Mouse (Mus musculus): ENCODE data around the gene Chgb. TPM values are rescaled to one million over a fixed set of nuclear protein-coding genes. Genes with fewer than 3 reads are reported as not detected.
A peak's percentile ranks its signal among the peaks of the same experiment; 100 is the strongest.

Chgb gene
- total and polyA plus RNA-seq, 2 experiments: 0.02 TPM; not detected in 1

GRCm38 (mm10) chr2:132802976-132803375 lies 21.9 kb downstream of the Chgb start:
- Histone ChIP-seq H3K9ac (ENCODE audit: low read depth, low read length) (no peak overlapping the region), H3K79me2 (ENCODE audit: control insufficient read depth, insufficient read depth, low read length) (no peaks in the 10 kb centered on the region), H3K27me3 (ENCODE audit: control insufficient read depth, insufficient read depth, low read length) (no peaks in the 10 kb centered on the region), H3K36me3 (ENCODE audit: control insufficient read depth, insufficient read depth, low read length) (peaks cover 37% of the 10 kb centered on the region), H3K4me1 (ENCODE audit: control insufficient read depth, insufficient read depth, low read length) (no peaks in the 10 kb centered on the region), H3K27ac (replicated peaks; ENCODE audit: insufficient read depth, low read depth, low read length) (no peak overlapping the region), H3K4me3 (ENCODE audit: insufficient read depth, low read depth, low read length) (no peak overlapping the region)
- no peak for DNase-seq (ENCODE audit: extremely low read depth, low read depth, low spot score)
- no peak for TF ChIP-seq CTCF (IDR thresholded peaks at IDR 0.05; ENCODE audit: low read depth, low read length)
- TF ChIP-seq POLR2A (IDR thresholded peaks at IDR 0.05; ENCODE audit: extremely low read depth, insufficient read depth, low read length): no peak
- WGBS: 95% methylated on average over 2 of the region's 2 CpGs

DNA sequence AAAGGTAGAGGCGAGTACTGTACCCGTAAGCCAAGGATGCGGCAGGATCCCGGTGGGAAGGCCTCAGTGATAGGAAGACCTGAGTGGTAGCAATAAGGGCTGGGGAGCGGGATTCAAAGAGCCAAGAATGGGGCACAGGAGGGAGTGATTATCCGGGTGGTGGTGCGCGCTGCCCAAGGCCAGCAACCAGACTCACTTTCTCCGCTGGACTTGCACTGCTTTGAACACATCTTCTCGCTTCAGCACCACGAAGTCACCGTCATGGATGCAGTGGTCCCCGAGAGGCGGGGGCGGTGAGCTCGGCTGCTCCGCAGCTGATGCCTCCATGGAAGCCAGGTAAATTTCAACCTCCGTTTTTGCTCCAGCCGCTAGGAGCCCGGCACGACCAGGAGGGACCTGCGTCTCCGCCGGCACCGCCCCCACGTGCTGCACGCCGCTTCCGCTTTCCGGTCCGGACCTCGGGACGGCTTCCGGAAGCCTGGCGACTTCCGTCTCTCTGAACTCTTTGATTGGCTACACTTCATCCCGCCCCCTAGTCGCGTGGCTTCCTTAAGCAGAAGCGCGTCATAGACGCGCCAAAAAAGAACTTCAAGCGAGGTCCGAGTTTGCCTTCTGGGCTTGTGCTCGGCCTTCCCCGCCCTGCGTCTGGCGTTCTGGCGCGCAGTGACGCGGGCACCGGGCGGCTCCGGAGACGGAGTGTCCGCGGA lies 34.7 kb downstream of the Chgb start, which contains the start of the genes Trmt6 and Mcm8:
Gene Trmt6, minus strand, starts transcription at position 448 of the 707 bp plus-strand sequence.
Gene Mcm8, plus strand, starts transcription at position 534 of the 707 bp plus-strand sequence.
- H3K4me3 ChIP-seq (ENCODE audit: insufficient read depth, low read depth, low read length): peak within 1 kb of the TSS; percentile 88
- WGBS: under 1% methylated on average over 59 of the region's 59 CpGs
- TF ChIP-seq CTCF (IDR thresholded peaks at IDR 0.05; ENCODE audit: low read depth, low read length) (peak; percentile 39; the same call in 1 of the 2 replicates), POLR2A (IDR thresholded peaks at IDR 0.05; ENCODE audit: extremely low read depth, insufficient read depth, low read length) (no peak)
- DNase-seq (ENCODE audit: extremely low read depth, low read depth, low spot score): peak; percentile 94
- no peaks in the 10 kb centered on the region for H3K79me2 ChIP-seq (ENCODE audit: control insufficient read depth, insufficient read depth, low read length)
- H3K4me1 ChIP-seq (ENCODE audit: control insufficient read depth, insufficient read depth, low read length): peaks cover 5% of the 10 kb centered on the region
- no peaks in the 10 kb centered on the region for H3K27me3 ChIP-seq (ENCODE audit: control insufficient read depth, insufficient read depth, low read length)
- peaks cover 10% of the 10 kb centered on the region for H3K36me3 ChIP-seq (ENCODE audit: control insufficient read depth, insufficient read depth, low read length)
- no peak within 1 kb of the TSS for H3K27ac ChIP-seq (replicated peaks; ENCODE audit: insufficient read depth, low read depth, low read length)
- H3K9ac ChIP-seq (ENCODE audit: low read depth, low read length): peak within 1 kb of the TSS; percentile 79

- DNase-seq (ENCODE audit: extremely low read depth, low read depth, low spot score): no peak
- TF ChIP-seq POLR2A (IDR thresholded peaks at IDR 0.05; ENCODE audit: extremely low read depth, insufficient read depth, low read length) (no peak), CTCF (IDR thresholded peaks at IDR 0.05; ENCODE audit: low read depth, low read length) (no peak)
- no peaks in the 10 kb centered on the region for H3K79me2 ChIP-seq (ENCODE audit: control insufficient read depth, insufficient read depth, low read length)
- no peak overlapping the region for H3K27ac ChIP-seq (replicated peaks; ENCODE audit: insufficient read depth, low read depth, low read length)
- no peak overlapping the region for H3K9ac ChIP-seq (ENCODE audit: low read depth, low read length)
- H3K36me3 ChIP-seq (ENCODE audit: control insufficient read depth, insufficient read depth, low read length): no peaks in the 10 kb centered on the region; the same call in 1 of the 2 replicates
- WGBS: 95% methylated on average over 4 of the region's 4 CpGs
- no peak overlapping the region for H3K4me3 ChIP-seq (ENCODE audit: insufficient read depth, low read depth, low read length)
- H3K27me3 ChIP-seq (ENCODE audit: control insufficient read depth, insufficient read depth, low read length): no peaks in the 10 kb centered on the region
- H3K4me1 ChIP-seq (ENCODE audit: control insufficient read depth, insufficient read depth, low read length): peaks cover under 1% of the 10 kb centered on the region; the same call in 1 of the 2 replicates
These were observed 60.0 kb downstream of the Chgb start for GRCm38 (mm10) chr2:132841071-132841470.

Other genes with a start within 250 kb of the Chgb start
- 95.9 and 237 TPM in 2 replicates for gene Gpcpd1, start 193.5 kb upstream of the Chgb start, total RNA-seq (2014; rRNA removed)
- gene Gpcpd1, start 193.5 kb upstream of the Chgb start, polyA plus RNA-seq (2012; rRNA removed): 6.6 and 11.0 TPM in 2 replicates
- gene Shld1, start 94.3 kb upstream of the Chgb start, total RNA-seq (2014; rRNA removed): 14.1 and 17.1 TPM in 2 replicates
- gene Shld1, start 94.3 kb upstream of the Chgb start, polyA plus RNA-seq (2012; rRNA removed): 7.6 and 8.7 TPM in 2 replicates
- gene Trmt6, start 34.8 kb downstream of the Chgb start, total RNA-seq (2014; rRNA removed): 9.0 and 9.6 TPM in 2 replicates
- 2.0 TPM in 2 replicates for gene Trmt6, start 34.8 kb downstream of the Chgb start, polyA plus RNA-seq (2012; rRNA removed)
- 1.7 and 1.8 TPM in 2 replicates for gene Mcm8, start 34.9 kb downstream of the Chgb start, total RNA-seq (2014; rRNA removed)
- gene Mcm8, start 34.9 kb downstream of the Chgb start, polyA plus RNA-seq (2012; rRNA removed): 0.54 and 0.66 TPM in 2 replicates
- 80.9 and 90.4 TPM in 2 replicates for gene Crls1, start 65.4 kb downstream of the Chgb start, total RNA-seq (2014; rRNA removed)
- gene Crls1, start 65.4 kb downstream of the Chgb start, polyA plus RNA-seq (2012; rRNA removed): 41.3 and 52.9 TPM in 2 replicates
- gene Lrrn4, start 99.6 kb downstream of the Chgb start, total RNA-seq (2014; rRNA removed): 0.13 and 0.37 TPM in 2 replicates
- gene Lrrn4, start 99.6 kb downstream of the Chgb start, polyA plus RNA-seq (2012; rRNA removed): 0.61 and 0.73 TPM in 2 replicates
- 0.20 and 0.28 TPM in 2 replicates for gene Fermt1, start 164.6 kb downstream of the Chgb start, total RNA-seq (2014; rRNA removed)
- gene Fermt1, start 164.6 kb downstream of the Chgb start, polyA plus RNA-seq (2012; rRNA removed): 0.02 and 0.38 TPM in 2 replicates